24 mouse cellular contexts compared by ENCODE assay signal in genomic region chr1:158837151-158837550, GRCm38 (mm10).
A peak's percentile ranks its signal among the peaks of the same experiment; 100 is the strongest.
DNase-seq lines count a peak whose midpoint lies in the region; ATAC-seq lines count a peak whose summit lies in the region.
"Had no signal": no experiment of that assay in that cellular context is flagged by ENCODE, and none has a peak within 500 bp of the region (broad histone marks: within the 10 kb centered on the region; RNA-seq: fewer than 3 reads in every experiment).

No protein-coding gene starts in this region.

- H3K27ac ChIP-seq in hindbrain, embryonic 13.5 days, result no peak overlapping the region
- H3K27ac ChIP-seq in kidney, embryonic 15.5 days, result no peak overlapping the region

- no peaks in the 10 kb centered on the region for H3K4me1 ChIP-seq in hindbrain, embryonic 13.5 days (replicated peaks)
- H3K4me1 ChIP-seq in kidney, embryonic 15.5 days, result no peaks in the 10 kb centered on the region

- no peak overlapping the region for H3K4me2 ChIP-seq in hindbrain, embryonic 13.5 days
- no peak overlapping the region for H3K4me2 ChIP-seq in kidney, embryonic 15.5 days

- H3K36me3 ChIP-seq in hindbrain, embryonic 13.5 days, result no peaks in the 10 kb centered on the region
- H3K36me3 ChIP-seq in kidney, embryonic 15.5 days, result no peaks in the 10 kb centered on the region
- H3K36me3 ChIP-seq: G1E had no signal

- no peak overlapping the region for H3K4me3 ChIP-seq in hindbrain, embryonic 13.5 days
- no peak overlapping the region for H3K4me3 ChIP-seq in kidney, embryonic 15.5 days (replicated peaks)

- DNase-seq in 3T3-L1 (ENCODE audit: low read depth, low spot score) (peak; percentile 58), NIH3T3 (ENCODE audit: low read depth) (peak; percentile 59)
- DNase-seq in Muller cell, postnatal 12 days (ENCODE audit: inconsistent ontology term), result peak; percentile 45
- DNase-seq in thymus, postnatal 0 days (ENCODE audit: low spot score), result no peak
- DNase-seq: adrenal gland, adult 2 months; adrenal gland, adult 8-10 months; adrenal gland, postnatal 10 days; adrenal gland, postnatal 14 days; adrenal gland, postnatal 25 days; adrenal gland, postnatal 36 days; B cell, adult 2 months; cerebellum, adult 11 months; cerebellum, adult 11-12 months; cerebellum, adult 18-20 months; cerebellum, adult 2 months; cerebellum, adult 8-10 months; cerebellum, adult 9-10 months had no signal

- no peak overlapping the region for H3K9ac ChIP-seq in hindbrain, embryonic 13.5 days
- H3K9ac ChIP-seq in kidney, embryonic 15.5 days, result no peak overlapping the region

- H3K27me3 ChIP-seq in hindbrain, embryonic 13.5 days, result no peaks in the 10 kb centered on the region
- no peaks in the 10 kb centered on the region for H3K27me3 ChIP-seq in kidney, embryonic 15.5 days
- H3K27me3 ChIP-seq: CH12.LX, Patski had no signal

- no peak for ATAC-seq in hindbrain, embryonic 13.5 days (ENCODE audit: low FRiP score)
- no peak for ATAC-seq in kidney, embryonic 15.5 days (replicated peaks; ENCODE audit: low FRiP score)
- ATAC-seq: activated CD4-positive, CD25-positive, alpha-beta regulatory T cell, adult 4 months; CD4-positive, CD25-positive, alpha-beta regulatory T cell, adult 4 months; Patski had no signal

- H3K9me3 ChIP-seq in hindbrain, embryonic 13.5 days, result no peaks in the 10 kb centered on the region
- no peaks in the 10 kb centered on the region for H3K9me3 ChIP-seq in kidney, embryonic 15.5 days (replicated peaks)

- WGBS in hindbrain, embryonic 13.5 days, result 85% methylated on average over 4 of the region's 4 CpGs
- 79% methylated on average over 4 of the region's 4 CpGs for WGBS in kidney, embryonic 15.5 days
